8 mouse cellular contexts compared by ENCODE assay signal in the genomic region with DNA sequence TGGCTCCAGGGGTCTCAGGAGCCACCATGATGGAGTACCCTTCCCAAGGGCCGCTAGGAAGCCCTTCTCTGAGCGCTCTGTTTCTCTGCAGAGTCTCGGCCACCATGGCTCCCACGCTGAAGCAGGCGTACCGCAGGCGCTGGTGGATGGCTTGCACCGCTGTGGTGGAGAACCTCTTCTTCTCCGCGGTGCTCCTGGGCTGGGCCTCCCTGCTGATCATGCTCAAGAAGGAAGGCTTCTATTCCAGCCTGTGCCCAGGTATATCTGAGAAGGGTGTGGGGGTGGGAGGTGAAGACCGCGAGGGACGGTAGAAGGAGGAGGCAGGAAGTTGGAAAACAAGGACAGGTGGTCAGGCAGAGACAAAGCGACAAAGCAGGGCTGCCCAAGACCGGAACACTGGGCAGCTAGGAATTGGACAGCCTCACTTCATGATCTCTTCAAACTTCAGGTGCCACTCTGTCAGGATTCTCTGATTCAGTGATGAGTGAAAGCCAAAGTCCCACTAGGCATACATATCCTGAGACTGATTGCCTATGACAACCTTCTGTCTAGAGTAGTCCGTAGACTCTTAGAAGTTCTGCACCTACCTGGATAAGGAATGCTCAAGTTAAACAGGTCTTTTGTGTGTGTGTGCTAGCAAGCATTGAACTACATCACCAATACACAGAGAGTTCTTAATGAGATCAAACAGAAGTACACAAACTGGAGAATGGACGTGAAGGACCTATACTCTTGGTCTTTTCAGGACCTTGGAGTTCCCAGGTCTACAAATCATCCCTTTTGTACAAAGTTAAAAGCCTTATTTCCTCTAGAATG. TPM values are rescaled to one million over a fixed set of nuclear protein-coding genes. Genes with fewer than 3 reads are reported as not detected.
DNase-seq lines count a peak whose midpoint lies in the region; ATAC-seq and TF ChIP-seq lines count a peak whose summit lies in the region.
"Had no signal": no experiment of that assay in that cellular context is flagged by ENCODE, and none has a peak within 500 bp of the region (broad histone marks: within the 10 kb centered on the region; RNA-seq: fewer than 3 reads in every experiment).

No protein-coding gene starts in this region.

- H3K9me3 ChIP-seq in forebrain, embryonic 13.5 days (replicated peaks) = no peaks in the 10 kb centered on the region
- H3K9me3 ChIP-seq in liver, embryonic 11.5 days (ENCODE audit: control insufficient read depth, low read length) = no peaks in the 10 kb centered on the region

- H3K4me3 ChIP-seq in thymus, adult 2 months (ENCODE audit: control insufficient read depth, insufficient read depth, low read length) = peak overlapping the region; percentile 96
- H3K4me3 ChIP-seq in forebrain, embryonic 13.5 days = peak overlapping the region; percentile 62
- peak overlapping the region; percentile 67 for H3K4me3 ChIP-seq in liver, embryonic 11.5 days (ENCODE audit: low read depth, low read length)

- H3K27me3 ChIP-seq in thymus, adult 2 months (ENCODE audit: control insufficient read depth, insufficient read depth, low read length) = no peaks in the 10 kb centered on the region
- peaks cover 35% of the 10 kb centered on the region for H3K27me3 ChIP-seq in forebrain, embryonic 13.5 days
- no peaks in the 10 kb centered on the region for H3K27me3 ChIP-seq in liver, embryonic 11.5 days (replicated peaks; ENCODE audit: control insufficient read depth, insufficient read depth, low read length)

- no peaks in the 10 kb centered on the region for H3K36me3 ChIP-seq in thymus, adult 2 months (ENCODE audit: control insufficient read depth, insufficient read depth, low read length)
- no peaks in the 10 kb centered on the region for H3K36me3 ChIP-seq in forebrain, embryonic 13.5 days (ENCODE audit: poor library complexity, severe bottlenecking)
- peaks cover 14% of the 10 kb centered on the region; the same call in 1 of the 2 replicates for H3K36me3 ChIP-seq in liver, embryonic 11.5 days (ENCODE audit: control insufficient read depth, insufficient read depth, low read length)

- peak overlapping the region; percentile 94 for H3K4me2 ChIP-seq in forebrain, embryonic 13.5 days
- peak overlapping the region; percentile 89 for H3K4me2 ChIP-seq in liver, embryonic 11.5 days

- no peak; the same call in 1 of the 2 replicates for TF ChIP-seq POLR2A in thymus, adult 2 months (IDR thresholded peaks at IDR 0.05; ENCODE audit: control insufficient read depth, extremely low read depth, insufficient read depth, low read length, poor library complexity)

- TF ChIP-seq CTCF in thymus, adult 2 months (IDR thresholded peaks at IDR 0.05; ENCODE audit: borderline replicate concordance, control insufficient read depth, extremely low read depth, insufficient read depth, low read length, poor library complexity) = no peak

- 8% methylated on average over 17 of the region's 17 CpGs for WGBS in thymus, adult 2 months
- WGBS in forebrain, embryonic 13.5 days = 7% methylated on average over 17 of the region's 17 CpGs
- WGBS in liver, embryonic 11.5 days = 3% methylated on average over 17 of the region's 17 CpGs

- H3K4me1 ChIP-seq in thymus, adult 2 months (replicated peaks; ENCODE audit: control insufficient read depth, insufficient read depth, low read length) = peaks cover 57% of the 10 kb centered on the region
- H3K4me1 ChIP-seq in forebrain, embryonic 13.5 days = peaks cover 42% of the 10 kb centered on the region
- H3K4me1 ChIP-seq in liver, embryonic 11.5 days (replicated peaks; ENCODE audit: control insufficient read depth, insufficient read depth, low read length) = peaks cover 42% of the 10 kb centered on the region

- no peak for DNase-seq in thymus, adult 2 months
- no peak for DNase-seq in thymus, postnatal 36 days
- no peak for DNase-seq in liver, embryonic 11.5 days (ENCODE audit: low spot score)
- no peak for DNase-seq in left cerebral cortex, adult 8-10 months (ENCODE audit: low spot score in 2 of 2)
- no peak for DNase-seq in left cerebral cortex, adult 9 months (ENCODE audit: low spot score in 2 of 2)
- DNase-seq in right cerebral cortex, postnatal 25 days = no peak

- peak overlapping the region; percentile 70 for H3K9ac ChIP-seq in forebrain, embryonic 13.5 days
- H3K9ac ChIP-seq in liver, embryonic 11.5 days (ENCODE audit: low read depth, low read length) = peak overlapping the region; percentile 81

- H3K27ac ChIP-seq in thymus, adult 2 months (ENCODE audit: control insufficient read depth, insufficient read depth, low read length) = peak overlapping the region; percentile 82
- H3K27ac ChIP-seq in forebrain, embryonic 13.5 days = peak overlapping the region; percentile 84
- H3K27ac ChIP-seq in liver, embryonic 11.5 days (ENCODE audit: low read depth, low read length) = peak overlapping the region; percentile 95

- peak; percentile 22 for ATAC-seq in forebrain, embryonic 13.5 days
- peak; percentile 2; the same call in 1 of the 2 replicates for ATAC-seq in liver, embryonic 11.5 days (replicated peaks; ENCODE audit: low FRiP score)

RNA-seq across cellular contexts. Expression of a gene that starts 2.3 kb away (rescaled TPM):
- polyA plus RNA-seq in thymus, adult 2 months (2012; rRNA removed) = 106 and 123 TPM in 2 replicates
- polyA plus RNA-seq in forebrain, embryonic 13.5 days (2015; fragmentation: Nextera tagmentation; extraction: Ambion mirVana) = 5.4 and 7.5 TPM in 2 replicates
- 83.2 and 101 TPM in 2 replicates for polyA plus RNA-seq in liver, embryonic 11.5 days (2014; fragmentation: Nextera tagmentation; extraction: Ambion mirVana)
- under 1 TPM in 2 of 4 experiments, not detected in 2; 0.09 to 0.20 TPM for total RNA-seq in left cerebral cortex, adult 8-10 months (2022)

RNA-seq across cellular contexts. Expression of a gene that starts 14.2 kb away (rescaled TPM):
- 23.0 and 29.0 TPM in 2 replicates for polyA plus RNA-seq in thymus, adult 2 months (2012; rRNA removed)
- 58.0 and 62.5 TPM in 2 replicates for polyA plus RNA-seq in forebrain, embryonic 13.5 days (2015; fragmentation: Nextera tagmentation; extraction: Ambion mirVana)
- polyA plus RNA-seq in liver, embryonic 11.5 days (2014; fragmentation: Nextera tagmentation; extraction: Ambion mirVana) = 84.3 and 84.5 TPM in 2 replicates
- total RNA-seq in left cerebral cortex, adult 8-10 months (2022) = 10 to 100 TPM; 45.2 to 52.3 (median 46.5) TPM

RNA-seq across cellular contexts. Expression of a gene that starts 18.5 kb away (rescaled TPM):
- 0.60 and 0.94 TPM in 2 replicates for polyA plus RNA-seq in thymus, adult 2 months (2012; rRNA removed)
- polyA plus RNA-seq in forebrain, embryonic 13.5 days (2015; fragmentation: Nextera tagmentation; extraction: Ambion mirVana) = 0.09 TPM in 1 of 2 replicates, not detected in the other
- 0.25 TPM in 1 of 2 replicates, not detected in the other for polyA plus RNA-seq in liver, embryonic 11.5 days (2014; fragmentation: Nextera tagmentation; extraction: Ambion mirVana)
- not detected for total RNA-seq in left cerebral cortex, adult 8-10 months (2022)
- polyA plus RNA-seq: gonadal fat pad, adult 2 months had no signal

RNA-seq across cellular contexts. Expression of a gene that starts 42.3 kb away (rescaled TPM):
- 27.7 and 35.3 TPM in 2 replicates for polyA plus RNA-seq in thymus, adult 2 months (2012; rRNA removed)
- 19.1 and 21.1 TPM in 2 replicates for polyA plus RNA-seq in forebrain, embryonic 13.5 days (2015; fragmentation: Nextera tagmentation; extraction: Ambion mirVana)
- polyA plus RNA-seq in liver, embryonic 11.5 days (2014; fragmentation: Nextera tagmentation; extraction: Ambion mirVana) = 112 and 114 TPM in 2 replicates
- 1 to 10 TPM; 7.3 to 8.4 (median 7.6) TPM for total RNA-seq in left cerebral cortex, adult 8-10 months (2022)

RNA-seq across cellular contexts. Expression of a gene that starts 45.6 kb away (rescaled TPM):
- 1.8 and 2.1 TPM in 2 replicates for polyA plus RNA-seq in thymus, adult 2 months (2012; rRNA removed)
- polyA plus RNA-seq in forebrain, embryonic 13.5 days (2015; fragmentation: Nextera tagmentation; extraction: Ambion mirVana) = 3.6 and 5.6 TPM in 2 replicates
- 0.66 and 1.2 TPM in 2 replicates for polyA plus RNA-seq in liver, embryonic 11.5 days (2014; fragmentation: Nextera tagmentation; extraction: Ambion mirVana)
- 10 to 100 TPM; 57.0 to 74.6 (median 70.2) TPM for total RNA-seq in left cerebral cortex, adult 8-10 months (2022)
